Mouse (Mus musculus) left cerebral cortex, adult 18-20 months (tissue): ENCODE data around the gene Armc8. TPM values are rescaled to one million over a fixed set of nuclear protein-coding genes. Genes with fewer than 3 reads are reported as not detected.
"Not testable (repeated sequence)": the region's sequence is repeated elsewhere in the genome, so short reads cannot be mapped to it uniquely, and the experiment has no call there.

Source experiments
- DNase-seq, 2 experiments: peaks; one replicate each; pipeline ENCODE4 v3.0.0; 2021 to 2022; ENCODE audit warnings: low spot score in 2 of 2, mixed read lengths in 1 of 2
- long read RNA-seq, 2 experiments: library from polyadenylated mRNA; stranded (forward); transcript quantifications; one replicate each; pipeline ENCODE4 v2.0.0; 2021
- total RNA-seq, 2 experiments: library from RNA; stranded (reverse); gene quantifications; 2 replicates each; pipeline ENCODE4 v1.2.3; 2021

Armc8 gene
- 10 to 100 TPM; 55.4 to 55.7 TPM for total RNA-seq
- long read RNA-seq, experiment 1, full-length matches to known transcripts, result 46 of 70 reads
- long read RNA-seq, experiment 1, partial matches to known transcripts, result 8 of 70 reads
- long read RNA-seq, experiment 1, other reads (novel, unspliced or antisense), result 16 of 70 reads
- long read RNA-seq, experiment 2, full-length matches to known transcripts, result 28 of 45 reads
- long read RNA-seq, experiment 2, partial matches to known transcripts, result 6 of 45 reads
- long read RNA-seq, experiment 2, other reads (novel, unspliced or antisense), result 11 of 45 reads

- DNase-seq, result peak; percentile 83 to 90
These were observed at the start of gene Armc8 for GRCm38 (mm10) chr9:99568347-99569070. Gene Armc8, minus strand, starts transcription at chr9:99568899.

GRCm38 (mm10) chr9:99612202-99612601 lies 43.5 kb upstream of the Armc8 start, which contains the start of gene A4gnt:
Gene A4gnt, plus strand, starts transcription at chr9:99612502.
- no peak for DNase-seq

DNA sequence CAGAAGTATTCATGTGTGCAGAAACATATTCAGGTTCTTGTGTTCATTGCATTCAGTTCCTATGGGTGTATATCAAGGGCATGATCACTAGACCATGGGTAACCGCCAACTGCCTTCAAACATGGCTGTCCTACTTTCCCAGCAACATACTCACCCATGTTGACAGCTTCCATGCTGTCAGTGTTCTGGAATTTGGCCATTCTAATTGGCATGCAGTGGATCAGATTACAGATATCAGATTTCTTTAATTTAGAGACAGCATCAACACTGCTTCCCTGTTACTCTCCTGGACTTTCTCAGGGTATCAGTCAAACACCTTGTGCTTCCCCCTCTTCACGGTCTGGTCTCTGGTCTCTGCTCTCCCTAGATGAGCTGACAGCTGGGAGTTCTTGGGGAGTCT lies 34.9 kb upstream of the Armc8 start:
- DNase-seq, result no peak

- DNase-seq, result not testable (repeated sequence)
These were observed 30.4 kb upstream of the Armc8 start for GRCm38 (mm10) chr9:99599127-99599526.

- no peak for DNase-seq
These were observed 22.4 kb upstream of the Armc8 start for GRCm38 (mm10) chr9:99591144-99591543.

- peak; percentile 46 to 58 for DNase-seq
These were observed 19.0 kb upstream of the Armc8 start for GRCm38 (mm10) chr9:99587505-99588202.

GRCm38 (mm10) chr9:99580655-99581054 lies 12.0 kb upstream of the Armc8 start:
- peak in 1 of 2 experiments; percentile 16 for DNase-seq

- DNase-seq, result peak; percentile 94
These were observed 7.2 kb upstream of the Armc8 start, which contains the start of gene Dbr1 for GRCm38 (mm10) chr9:99575677-99576480. Gene Dbr1, plus strand, starts transcription at chr9:99575799.

- no peak for DNase-seq
These were observed 335 bp upstream of the Armc8 start for GRCm38 (mm10) chr9:99569071-99569397.

DNA sequence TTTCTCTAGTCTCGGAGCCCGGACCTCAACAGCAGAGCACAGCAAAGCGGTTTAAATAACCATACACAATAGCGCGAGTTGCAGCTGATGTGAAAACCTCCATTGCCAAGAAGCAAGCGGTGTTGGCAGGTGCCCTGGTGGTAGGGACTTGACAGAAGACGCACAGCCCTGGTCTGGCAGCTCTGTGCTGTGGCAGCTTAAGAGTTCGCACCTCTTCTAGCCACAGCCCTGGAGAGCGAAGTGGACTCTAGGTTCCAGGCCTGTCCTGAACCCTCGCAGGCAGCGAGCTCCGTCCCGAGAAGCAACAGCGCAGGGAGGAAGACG lies 714 bp downstream of the Armc8 start:
- no peak for DNase-seq

DNA sequence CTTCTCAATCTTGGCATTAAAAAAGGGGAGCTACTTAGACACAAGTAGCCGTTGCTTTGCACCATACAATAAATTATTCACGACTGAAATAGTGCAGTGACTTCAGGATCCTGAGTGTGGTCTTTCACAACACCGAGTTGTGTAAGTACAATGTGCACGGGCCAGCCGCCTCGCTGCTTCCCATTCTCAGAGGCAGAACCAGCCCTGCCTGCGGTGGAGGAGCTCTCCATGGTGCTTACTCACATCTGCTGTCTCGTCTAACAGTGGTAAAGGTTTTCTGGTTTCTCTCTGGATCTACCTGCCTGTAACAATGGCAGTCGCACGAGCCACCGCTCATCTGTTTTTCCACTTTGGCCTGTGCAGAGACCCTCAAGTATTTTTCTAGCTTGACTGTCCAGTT lies 5.0 kb downstream of the Armc8 start:
- no peak for DNase-seq

- DNase-seq, result no peak
These were observed 8.3 kb downstream of the Armc8 start for GRCm38 (mm10) chr9:99560389-99560788.

- DNase-seq, result no peak
These were observed 9.2 kb downstream of the Armc8 start for GRCm38 (mm10) chr9:99559557-99559904.

- no peak for DNase-seq
These were observed 9.7 kb downstream of the Armc8 start for GRCm38 (mm10) chr9:99558824-99559556.

GRCm38 (mm10) chr9:99557580-99558300 lies 11.0 kb downstream of the Armc8 start:
- DNase-seq, result no peak

DNA sequence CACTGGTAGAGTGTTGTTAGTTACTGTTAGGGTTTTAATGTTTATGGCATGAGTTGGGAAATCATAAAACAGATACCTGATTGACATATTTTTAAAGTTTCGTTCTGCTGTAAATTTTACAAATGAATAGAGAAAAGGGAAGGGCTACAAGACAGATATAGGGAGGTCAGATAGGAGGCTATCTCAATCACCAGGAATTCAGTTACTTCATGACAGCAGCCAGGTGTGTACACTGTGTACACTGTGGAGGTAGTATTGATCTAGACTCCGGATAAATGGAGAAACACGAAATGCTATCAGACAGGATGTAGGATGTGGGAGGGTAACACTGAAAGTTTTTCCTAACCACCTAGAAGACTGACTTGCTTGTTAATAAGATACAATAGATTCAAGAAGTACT lies 13.4 kb downstream of the Armc8 start:
- DNase-seq, result no peak

GRCm38 (mm10) chr9:99554052-99554451 lies 14.6 kb downstream of the Armc8 start:
- DNase-seq, result no peak

- no peak for DNase-seq
These were observed 15.7 kb downstream of the Armc8 start for GRCm38 (mm10) chr9:99553049-99553448.

- no peak for DNase-seq
These were observed 16.6 kb downstream of the Armc8 start for GRCm38 (mm10) chr9:99552068-99552467.

DNA sequence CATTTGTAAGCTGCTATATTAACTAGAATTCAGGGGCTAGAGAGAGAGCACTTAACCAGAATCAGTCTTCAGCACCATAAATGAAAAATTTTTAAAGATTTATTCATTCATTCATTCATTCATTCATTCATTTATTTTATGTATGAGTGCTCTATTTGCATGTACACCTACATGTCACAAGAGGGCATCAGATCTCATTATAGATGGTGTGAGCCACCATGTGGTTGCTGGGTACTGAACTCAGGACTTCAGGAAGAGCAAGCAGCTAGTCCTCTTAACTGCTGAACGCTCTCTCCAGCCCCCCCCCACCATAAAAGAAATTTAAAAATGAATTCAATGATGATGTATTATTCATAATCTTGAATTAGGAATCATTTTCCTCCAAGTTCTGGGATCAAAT lies 22.4 kb downstream of the Armc8 start:
- no peak for DNase-seq
